Mouse (Mus musculus) ES-Bruce4 (cell line): ENCODE data around the gene Nup133.

Source experiments
- CTCF ChIP-seq: IDR thresholded peaks from one replicate; pipeline ENCODE4 v1.8.1; 2011; ENCODE audit warnings: low read depth, low read length
- EP300 ChIP-seq: IDR thresholded peaks from 2 replicates; pipeline ENCODE4 v1.6.1; 2011; ENCODE audit warnings: low read depth, low read length; ENCODE audit not compliant: insufficient read depth
- POLR2A ChIP-seq: IDR thresholded peaks from one replicate; pipeline ENCODE4 v1.8.1; 2011; ENCODE audit warnings: low read length; ENCODE audit not compliant: insufficient read depth

DNA sequence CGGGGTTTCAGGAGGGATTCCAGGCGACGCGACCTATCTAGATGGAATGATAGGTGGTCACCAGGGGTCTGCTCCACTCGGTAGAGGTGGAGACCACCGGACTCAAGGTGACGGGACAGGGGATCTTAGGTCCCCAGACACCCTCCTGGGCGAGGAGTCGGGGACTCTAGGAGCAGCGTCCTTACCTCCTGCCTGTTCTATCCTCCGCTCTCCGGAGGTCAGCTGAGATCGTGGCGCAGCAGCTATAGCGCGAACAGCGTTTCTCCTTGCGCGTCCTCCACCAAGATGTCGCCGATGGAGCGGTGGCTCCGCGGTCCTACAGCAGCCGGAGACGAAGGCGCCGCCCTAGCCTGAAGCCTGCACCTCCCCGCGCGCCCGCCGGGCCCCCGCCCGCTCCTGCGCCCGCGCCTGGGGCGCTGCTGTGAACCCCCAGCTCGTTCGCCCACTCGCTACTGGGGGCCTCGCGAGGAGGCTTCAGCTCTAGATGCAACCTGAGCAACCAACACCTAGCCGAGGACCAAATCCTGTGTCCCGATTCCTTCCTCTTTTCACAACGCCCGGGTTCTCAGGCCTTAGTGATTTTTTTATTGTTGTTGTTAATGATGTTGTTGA, 89.3 kb downstream of the Nup133 start, which contains the start of gene Ccsap:
- TF ChIP-seq CTCF (no peak), POLR2A (peak; percentile 69), EP300 (no peak)
